Mouse (Mus musculus) kidney, postnatal 36 days (tissue): ENCODE measurements around the gene Tmem132d.

Source experiments
- DNase-seq, 2 experiments: peaks; one replicate each; pipeline ENCODE4 v3.0.0; 2021 to 2022; ENCODE audit warnings: mixed read lengths in 2 of 2

Tmem132d gene

DNA sequence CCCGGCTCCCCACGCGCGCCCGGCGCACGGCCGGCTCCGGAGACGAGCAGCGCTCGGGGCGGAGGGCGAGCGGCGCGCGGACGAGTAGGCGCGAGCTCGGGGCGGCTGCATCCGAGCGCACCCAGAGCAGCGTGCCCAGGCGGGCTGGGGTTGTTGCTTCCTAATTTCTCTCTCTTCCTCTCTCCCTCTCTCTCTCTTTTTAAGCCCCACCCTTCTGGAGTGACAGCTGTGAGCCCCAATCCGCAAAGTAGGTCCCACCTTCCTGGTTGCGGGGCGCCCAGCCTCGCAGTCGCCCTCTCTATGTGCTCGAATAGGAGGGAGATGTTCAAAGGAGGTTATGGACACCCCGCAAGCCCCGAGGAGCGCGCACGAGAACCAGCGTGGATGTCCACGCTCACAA, at the start of gene Tmem132d:
Gene Tmem132d, minus strand, starts transcription at position 162 of the 400 bp plus-strand sequence.
- DNase-seq: no peak

- DNase-seq: no peak
Observed at GRCm38 (mm10) chr5:128480816-128481215, 47.9 kb upstream of the Tmem132d start.

DNA sequence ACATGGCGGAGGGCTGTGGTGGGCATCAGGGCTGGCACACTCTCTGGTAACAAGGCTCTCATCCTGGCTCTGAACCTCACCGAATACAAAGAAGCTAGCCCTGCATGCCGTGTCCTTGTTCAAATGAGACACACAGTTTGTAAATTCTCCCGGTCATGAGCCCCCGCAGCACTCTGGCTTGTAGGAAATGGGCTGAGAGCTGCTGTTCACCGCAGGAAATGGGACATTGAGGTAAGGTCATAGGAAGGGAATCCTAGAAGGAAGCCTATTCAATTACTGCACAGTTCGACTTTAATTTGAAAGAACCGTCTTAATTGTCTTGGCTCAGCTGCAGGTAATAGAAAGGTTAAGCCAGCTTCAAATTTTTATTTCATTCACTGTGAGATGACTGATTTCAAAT, 42.5 kb upstream of the Tmem132d start:
- DNase-seq: no peak

DNA sequence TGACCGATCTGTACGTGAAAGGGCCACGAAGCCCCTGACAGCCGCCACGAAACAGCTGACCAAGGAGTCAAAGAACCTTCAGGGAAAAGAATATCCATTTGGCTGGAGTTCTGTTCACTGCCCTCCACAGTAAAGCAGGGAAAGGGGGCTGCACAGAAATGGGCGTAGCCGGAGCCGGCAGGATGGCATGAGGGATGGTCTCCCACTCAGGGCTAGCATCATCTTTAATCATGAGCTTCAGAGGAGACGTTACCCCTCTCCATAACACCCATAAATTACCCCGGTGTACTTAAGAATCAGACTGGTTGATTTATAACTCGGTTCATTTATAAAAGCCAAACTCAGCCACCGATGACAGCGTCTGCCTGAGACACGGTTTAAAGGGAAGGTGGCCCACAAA, 36.9 kb upstream of the Tmem132d start:
- no peak for DNase-seq

GRCm38 (mm10) chr5:128464514-128464913, 31.6 kb upstream of the Tmem132d start:
- no peak for DNase-seq

DNA sequence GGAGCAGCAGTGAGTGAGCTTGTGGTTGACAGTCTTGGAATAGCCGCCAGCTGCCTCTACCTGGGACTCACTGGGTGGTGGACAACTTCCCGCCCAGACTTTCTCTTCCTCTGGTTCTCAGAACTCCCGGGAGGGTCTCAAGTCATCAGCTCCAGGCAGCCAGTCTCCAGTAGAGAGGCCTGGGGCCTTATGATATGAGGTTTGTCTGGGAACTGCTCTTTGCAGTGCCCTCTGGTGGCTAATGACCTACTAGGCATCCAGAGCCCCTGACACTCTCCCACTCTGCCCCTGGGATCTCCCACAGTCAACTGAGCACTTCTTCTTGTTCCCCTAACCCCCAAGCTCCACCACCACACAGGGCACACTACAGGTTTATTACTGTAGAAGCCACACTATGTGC, 27.7 kb upstream of the Tmem132d start:
- DNase-seq: no peak

DNA sequence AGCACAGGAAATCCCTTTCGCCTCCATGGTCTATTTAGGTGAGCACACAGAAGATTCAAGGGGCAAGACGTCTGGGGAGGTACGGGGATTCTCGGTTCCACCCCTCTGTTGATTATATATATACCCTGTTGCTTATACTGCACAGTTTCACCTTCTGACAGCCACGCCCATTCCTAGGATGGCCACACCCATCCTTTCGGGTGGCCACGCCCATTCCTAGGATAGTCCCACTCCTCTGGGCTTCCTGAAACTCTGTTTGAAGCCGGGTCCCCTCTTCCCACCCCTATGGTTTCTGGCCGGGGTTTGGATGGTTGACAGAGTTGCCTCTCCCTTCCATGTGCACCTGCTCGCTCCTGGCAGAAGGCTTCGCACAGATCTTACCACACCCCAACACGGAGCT, 22.9 kb upstream of the Tmem132d start:
- no peak for DNase-seq

GRCm38 (mm10) chr5:128452196-128452595, 19.3 kb upstream of the Tmem132d start:
- DNase-seq: no peak

DNA sequence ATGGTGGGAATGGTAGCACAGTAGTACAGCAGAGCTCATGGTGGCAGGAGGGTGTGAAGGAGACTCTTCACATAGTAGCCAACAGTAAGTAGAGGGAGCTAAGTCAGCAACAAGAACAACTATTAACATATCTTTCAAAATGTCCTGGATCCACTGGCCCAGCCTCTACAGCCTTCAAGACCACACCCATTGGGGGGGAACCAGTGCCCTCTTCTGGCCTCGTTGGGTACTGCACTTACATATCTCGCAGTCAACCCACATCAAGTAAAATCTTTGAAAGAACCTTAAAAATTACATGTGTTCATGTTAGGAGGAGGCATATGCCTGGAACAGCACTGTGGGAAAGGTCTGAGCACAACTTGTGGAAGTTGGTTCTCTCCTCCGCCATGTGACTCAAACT, 17.9 kb upstream of the Tmem132d start:
- DNase-seq: peak in 1 of 2 experiments; percentile 8

DNA sequence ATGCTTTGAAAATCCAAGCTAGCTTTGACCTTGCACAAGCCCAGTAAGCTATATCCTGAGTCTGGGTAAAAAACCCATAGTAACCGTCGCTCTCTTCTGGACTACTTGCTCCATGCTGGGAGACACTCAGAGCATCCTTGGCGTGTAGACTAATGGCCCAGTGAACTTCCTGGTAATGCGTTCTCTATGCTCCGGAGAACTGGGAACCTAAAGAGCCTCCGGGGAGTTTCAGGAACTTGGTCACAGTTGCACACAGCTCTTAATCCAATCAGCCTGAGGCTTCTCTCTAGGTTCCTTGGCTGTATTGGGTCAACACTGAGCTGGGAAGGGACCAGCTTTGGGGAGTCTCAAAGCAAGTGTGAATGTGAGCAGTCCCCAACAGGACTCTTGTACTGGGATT, 12.0 kb upstream of the Tmem132d start:
- no peak for DNase-seq

DNA sequence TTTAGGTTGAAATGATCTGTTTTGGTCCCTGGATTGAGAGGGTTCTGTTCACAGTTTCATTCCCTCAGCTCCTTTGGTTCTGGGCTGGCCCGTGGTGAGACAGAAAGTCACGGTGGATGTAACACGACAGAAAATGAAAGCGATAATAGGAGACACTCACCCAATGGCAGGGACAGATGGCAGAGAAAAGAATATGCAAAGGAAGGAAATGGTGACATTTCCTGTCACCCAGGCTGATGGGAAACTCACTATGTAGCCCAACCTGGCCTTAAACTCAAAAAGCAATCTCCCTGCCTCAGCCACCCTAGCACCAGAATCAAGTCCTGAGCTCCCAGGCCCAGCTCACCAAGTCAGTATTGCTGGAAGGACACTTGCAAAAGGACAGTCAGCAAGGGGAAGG, 11.0 kb upstream of the Tmem132d start:
- DNase-seq: no peak

DNA sequence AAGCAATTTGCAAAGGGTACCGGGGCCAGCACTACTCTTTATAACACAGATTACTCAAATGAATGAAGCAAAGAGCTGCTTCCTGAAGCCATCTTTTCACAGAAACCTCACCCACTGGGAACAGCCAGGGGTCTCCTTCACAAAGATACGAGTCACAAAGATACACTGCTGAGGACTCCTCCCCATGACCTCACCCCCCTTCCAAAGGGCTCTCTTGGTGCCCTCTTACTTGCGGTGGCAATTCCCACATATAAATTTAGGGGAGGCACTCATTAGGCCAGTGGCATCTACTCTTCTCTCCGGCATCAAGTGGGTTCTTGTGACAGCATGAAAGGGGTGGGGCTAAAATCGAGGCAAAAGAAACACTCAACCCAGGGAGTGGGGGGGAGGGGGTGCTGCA, 8.2 kb upstream of the Tmem132d start:
- DNase-seq: no peak

DNA sequence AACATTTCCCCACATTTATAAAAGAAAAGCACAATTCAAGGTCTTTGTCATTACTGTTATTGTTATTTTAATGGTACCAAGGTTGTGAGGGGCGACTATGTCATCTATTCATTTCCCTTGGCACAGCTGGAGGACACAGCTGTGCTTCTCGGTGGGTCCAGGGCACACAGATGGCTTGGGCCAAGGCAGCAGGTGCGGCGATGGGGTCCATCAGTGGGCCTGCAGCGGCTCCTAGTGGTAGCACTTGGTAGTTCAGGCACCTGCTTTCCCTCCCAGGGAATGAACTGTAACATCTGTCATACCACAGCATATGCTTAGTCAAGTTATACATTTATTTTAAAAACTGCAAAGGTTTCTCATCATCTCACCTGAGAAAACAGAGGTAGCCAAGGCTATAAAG, 7.0 kb upstream of the Tmem132d start:
- peak; percentile 29 to 79 for DNase-seq

- no peak for DNase-seq
Observed at GRCm38 (mm10) chr5:128438078-128438477, 5.2 kb upstream of the Tmem132d start.

GRCm38 (mm10) chr5:128436909-128437308, 4.0 kb upstream of the Tmem132d start:
- peak in 1 of 2 experiments; percentile 43 for DNase-seq

GRCm38 (mm10) chr5:128435683-128436082, 2.8 kb upstream of the Tmem132d start:
- no peak for DNase-seq

- no peak for DNase-seq
Observed at GRCm38 (mm10) chr5:128433786-128434185, 909 bp upstream of the Tmem132d start.

DNA sequence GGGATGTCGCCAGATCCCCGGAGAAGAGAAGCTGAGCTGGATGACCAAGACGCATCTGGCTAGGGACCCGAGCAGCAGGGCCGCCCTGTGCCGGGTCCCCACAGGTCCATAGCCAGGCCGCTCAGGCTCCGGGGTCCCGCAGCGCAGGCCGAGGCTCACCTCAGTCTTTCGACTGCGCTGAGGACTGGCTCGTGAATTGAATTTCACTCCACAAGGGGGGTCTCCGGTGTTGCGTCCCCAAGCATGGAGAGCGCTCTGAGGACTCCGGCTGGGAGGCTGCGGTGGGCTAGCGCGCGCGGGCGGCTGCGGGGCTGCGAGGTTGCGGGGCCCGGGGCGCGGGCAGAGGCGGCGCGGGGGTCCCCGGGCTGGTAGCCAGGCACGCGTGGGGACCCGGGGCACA, 455 bp downstream of the Tmem132d start:
- DNase-seq: no peak

GRCm38 (mm10) chr5:128424636-128425035, 8.2 kb downstream of the Tmem132d start:
- no peak for DNase-seq

- DNase-seq: no peak
Observed at GRCm38 (mm10) chr5:128424213-128424612, 8.7 kb downstream of the Tmem132d start.

- no peak for DNase-seq
Observed at GRCm38 (mm10) chr5:128422090-128422489, 10.8 kb downstream of the Tmem132d start.

DNA sequence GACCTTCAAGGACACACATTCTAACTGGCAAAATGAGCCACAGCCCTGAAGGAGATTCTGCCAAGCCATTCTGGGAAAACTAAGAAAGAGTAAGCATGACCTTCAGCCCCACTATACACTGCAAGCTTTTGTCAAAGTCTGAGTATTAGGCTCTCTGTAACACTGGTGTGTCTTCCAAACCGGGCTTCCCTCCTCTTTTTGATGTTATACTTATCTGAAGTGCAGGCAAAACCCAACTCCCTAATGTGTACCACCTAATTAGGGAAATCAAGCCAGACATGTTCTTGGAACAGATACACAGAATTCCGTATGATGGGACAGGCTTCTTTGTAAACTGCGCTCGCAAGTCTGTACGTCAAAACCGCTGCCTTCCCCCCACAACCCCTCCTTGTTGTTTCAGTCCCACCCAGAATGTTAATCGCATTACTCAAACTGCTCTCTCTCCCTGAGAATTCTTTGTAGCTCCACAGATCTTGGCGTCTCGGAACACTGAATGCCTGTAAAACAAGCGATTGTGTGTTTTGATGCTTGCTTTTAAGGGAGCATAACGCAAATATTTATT, 14.6 kb downstream of the Tmem132d start:
- no peak for DNase-seq

GRCm38 (mm10) chr5:128414056-128414455, 18.8 kb downstream of the Tmem132d start:
- DNase-seq: no peak

DNA sequence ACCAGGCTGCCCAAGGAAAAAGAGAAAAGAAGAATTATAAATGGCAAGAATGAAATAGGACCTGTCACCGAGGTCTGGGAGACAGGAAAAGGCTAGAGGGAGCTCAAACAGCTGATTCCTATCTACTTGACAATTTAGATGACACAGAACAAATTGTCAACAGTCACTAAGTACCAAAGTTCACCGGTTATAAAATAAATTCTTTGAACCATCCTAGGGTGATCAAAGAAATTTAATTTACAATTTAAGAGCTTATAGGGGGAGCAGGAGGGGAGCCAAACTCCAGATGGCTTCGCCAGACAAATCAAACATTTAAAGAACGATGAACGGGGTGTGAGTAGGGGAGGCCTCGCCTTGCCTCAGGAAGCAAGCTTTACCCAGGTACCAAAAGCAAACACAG, 20.6 kb downstream of the Tmem132d start:
- no peak for DNase-seq

DNA sequence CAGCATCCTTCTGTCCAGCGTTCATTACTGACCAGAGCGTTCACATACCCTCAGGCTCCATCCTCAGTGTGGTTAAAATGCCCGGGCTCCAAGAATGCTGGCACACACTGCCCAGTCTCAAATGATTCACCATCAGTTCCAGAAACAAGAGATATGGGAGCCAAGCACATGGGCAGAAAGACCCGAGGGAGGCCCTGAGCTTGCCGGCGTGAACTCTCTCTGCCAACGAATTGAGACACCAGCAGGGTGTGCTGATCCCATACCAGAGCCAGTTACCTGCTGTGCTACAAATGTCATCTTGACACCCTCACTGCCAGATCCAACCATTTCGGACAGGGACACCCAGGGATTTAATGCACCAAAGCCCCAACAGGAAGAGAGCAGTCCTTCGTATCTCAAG, 25.3 kb downstream of the Tmem132d start:
- no peak for DNase-seq

- DNase-seq: no peak
Observed at GRCm38 (mm10) chr5:128405071-128405470, 27.8 kb downstream of the Tmem132d start.
